Mouse (Mus musculus) splenic B cell, adult 2 months (primary cell): ENCODE measurements at regions not wholly inside any gene's neighbourhood (a gene's known extent, or its start where the extent isn't known, plus 50 kb on each side); places are given as distances from the start of the nearest gene placed in this dataset.

Experiments
- DNase-seq: peaks from one replicate; pipeline ENCODE4 v3.0.0-alpha.2; 2011; ENCODE audit warnings: low read depth, low spot score
- H3K27me3 ChIP-seq: 2 replicates; pipeline ENCODE4 v1.6.1; 2012; ENCODE audit warnings: mild to moderate bottlenecking, low read length, moderate library complexity, mixed read lengths; ENCODE audit not compliant: control insufficient read depth, poor library complexity, insufficient read depth, severe bottlenecking
- H3K36me3 ChIP-seq: 2 replicates; pipeline ENCODE4 v1.6.1; 2012; ENCODE audit warnings: mild to moderate bottlenecking, low read length, moderate library complexity, mixed read lengths; ENCODE audit not compliant: control insufficient read depth, poor library complexity, insufficient read depth, severe bottlenecking

- DNase-seq, result no peak
- no peaks in the 10 kb centered on the region for H3K36me3 ChIP-seq
Measured at GRCm38 (mm10) chr11:17842642-17843041, 111.0 kb downstream of the Etaa1 start.

GRCm38 (mm10) chr11:17852405-17852804, 101.3 kb downstream of the Etaa1 start:
- Histone ChIP-seq H3K27me3 (no peaks in the 10 kb centered on the region), H3K36me3 (no peaks in the 10 kb centered on the region)
- peak; percentile 2 for DNase-seq

More at GRCm38 (mm10) chr11:17842642-17843041, 111.0 kb downstream of the Etaa1 start:
- H3K27me3 ChIP-seq, result no peaks in the 10 kb centered on the region

GRCm38 (mm10) chr11:17853246-17853804, 100.3 kb downstream of the Etaa1 start:
- H3K27me3 ChIP-seq, result no peaks in the 10 kb centered on the region
- no peak for DNase-seq
- H3K36me3 ChIP-seq, result no peaks in the 10 kb centered on the region

GRCm38 (mm10) chr11:17853832-17854231, 99.8 kb downstream of the Etaa1 start:
- Histone ChIP-seq H3K27me3 (no peaks in the 10 kb centered on the region), H3K36me3 (no peaks in the 10 kb centered on the region)
- no peak for DNase-seq

GRCm38 (mm10) chr11:17859364-17860131, 94.1 kb downstream of the Etaa1 start:
- no peaks in the 10 kb centered on the region for H3K36me3 ChIP-seq
- no peaks in the 10 kb centered on the region for H3K27me3 ChIP-seq
- no peak for DNase-seq

- no peak for DNase-seq
- Histone ChIP-seq H3K36me3 (no peaks in the 10 kb centered on the region), H3K27me3 (no peaks in the 10 kb centered on the region)
Measured at GRCm38 (mm10) chr11:17864833-17865397, 88.8 kb downstream of the Etaa1 start.

- H3K36me3 ChIP-seq, result no peaks in the 10 kb centered on the region
- no peaks in the 10 kb centered on the region for H3K27me3 ChIP-seq
- DNase-seq, result no peak
Measured at GRCm38 (mm10) chr11:17870690-17871089, 83.0 kb downstream of the Etaa1 start.

GRCm38 (mm10) chr11:17871920-17872319, 81.8 kb downstream of the Etaa1 start:
- no peaks in the 10 kb centered on the region for H3K27me3 ChIP-seq
- DNase-seq, result no peak
- H3K36me3 ChIP-seq, result no peaks in the 10 kb centered on the region

GRCm38 (mm10) chr11:17883276-17883675, 70.4 kb downstream of the Etaa1 start:
- no peaks in the 10 kb centered on the region for H3K36me3 ChIP-seq
- H3K27me3 ChIP-seq, result no peaks in the 10 kb centered on the region
- no peak for DNase-seq
